Mouse (Mus musculus) urinary bladder, postnatal 0 days (tissue): ENCODE results near the gene Mroh8. TPM values are rescaled to one million over a fixed set of nuclear protein-coding genes. Genes with fewer than 3 reads are reported as not detected.

Source experiments
- polyA plus RNA-seq: library from polyadenylated mRNA; unstranded; fragments of >200 nt; fragmentation: Nextera tagmentation; extraction: Ambion mirVana; gene quantifications from 2 replicates; pipeline ENCODE4 v1.2.1, GENCODE M21; 2015

Mroh8 gene
- 0.19 and 0.30 TPM in 2 replicates for polyA plus RNA-seq

DNA sequence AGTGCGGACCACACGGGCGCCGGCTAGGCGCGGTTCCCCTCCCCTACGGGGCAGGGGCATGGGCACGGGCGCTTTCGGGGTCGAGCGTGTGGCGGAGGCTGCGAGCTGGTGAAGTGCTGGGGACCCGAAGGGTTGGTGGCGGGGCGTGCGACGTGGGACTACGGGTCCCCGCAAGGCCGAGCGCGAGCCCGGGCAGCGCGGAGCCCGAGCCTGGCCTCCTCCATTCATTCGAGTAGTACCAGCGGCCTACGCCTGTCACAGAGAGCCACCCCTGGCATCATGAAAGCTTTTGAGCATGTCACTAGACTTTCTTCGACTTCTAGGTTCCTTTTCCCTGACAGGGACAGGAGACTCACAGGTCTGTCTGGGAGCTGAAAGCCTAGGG, at the start of gene Mroh8:
TSS of gene Mroh8 (minus strand) at position 134 of the 385 bp plus-strand sequence.

GRCm38 (mm10) chr2:157278717-157279415, 483 bp downstream of the Mroh8 start, which contains the start of gene Rpn2:
Gene Rpn2 (plus strand): TSS chr2:157279017.

GRCm38 (mm10) chr2:157204366-157205218, 74.8 kb downstream of the Mroh8 start, which contains the start of gene Rbl1:
Gene Rbl1 (minus strand): TSS chr2:157204534.

Other genes starting within 250 kb of the Mroh8 start
- gene Soga1, start 200.3 kb downstream of the Mroh8 start, polyA plus RNA-seq, result 2.3 and 2.4 TPM in 2 replicates
- gene Tldc2, start 192.5 kb downstream of the Mroh8 start, polyA plus RNA-seq, result not detected in 2 replicates
- 20.3 and 22.1 TPM in 2 replicates for gene Samhd1, start 144.3 kb downstream of the Mroh8 start, polyA plus RNA-seq
- gene Rbl1, start 75.0 kb downstream of the Mroh8 start, polyA plus RNA-seq, result 9.2 and 13.2 TPM in 2 replicates
- gene Rpn2, start 532 bp downstream of the Mroh8 start, polyA plus RNA-seq, result 160 and 166 TPM in 2 replicates
- not detected in 2 replicates for gene Ghrh, start 68.0 kb upstream of the Mroh8 start, polyA plus RNA-seq
- gene Manbal, start 88.0 kb upstream of the Mroh8 start, polyA plus RNA-seq, result 107 and 113 TPM in 2 replicates
- 17.9 and 19.5 TPM in 2 replicates for gene Src, start 138.9 kb upstream of the Mroh8 start, polyA plus RNA-seq